Mouse (Mus musculus) brown adipose tissue, adult 24 weeks (tissue): ENCODE data around the gene Simc1. TPM values are rescaled to one million over a fixed set of nuclear protein-coding genes. Genes with fewer than 3 reads are reported as not detected.
"Not testable (repeated sequence)": the region's sequence is repeated elsewhere in the genome, so short reads cannot be mapped to it uniquely, and the experiment has no call there.

Experiments
- H3K27ac ChIP-seq: fragments of 200-500 bp; replicated peaks from 2 replicates; pipeline ENCODE4 v1.5.1; 2012; ENCODE audit warnings: low read depth, mild to moderate bottlenecking, low read length
- H3K4me1 ChIP-seq: fragments of 200-500 bp; 2 replicates; pipeline ENCODE4 v1.6.1; 2012; ENCODE audit warnings: low read length, mixed read lengths; ENCODE audit not compliant: control insufficient read depth, insufficient read depth, insufficient read length
- H3K4me3 ChIP-seq: fragments of 200-500 bp; 2 replicates; pipeline ENCODE4 v1.5.1; 2012; ENCODE audit warnings: low read depth, mild to moderate bottlenecking, low read length, moderate library complexity; ENCODE audit not compliant: insufficient read depth
- polyA plus RNA-seq: library from polyadenylated mRNA; stranded (reverse); fragments of >200 nt; gene quantifications from 2 replicates; pipeline ENCODE4 v1.2.4, GENCODE M21; 2012; ENCODE audit not compliant: missing spikeins, insufficient read depth, insufficient read length

Simc1 gene
- polyA plus RNA-seq: 2.6 TPM in 2 replicates

DNA sequence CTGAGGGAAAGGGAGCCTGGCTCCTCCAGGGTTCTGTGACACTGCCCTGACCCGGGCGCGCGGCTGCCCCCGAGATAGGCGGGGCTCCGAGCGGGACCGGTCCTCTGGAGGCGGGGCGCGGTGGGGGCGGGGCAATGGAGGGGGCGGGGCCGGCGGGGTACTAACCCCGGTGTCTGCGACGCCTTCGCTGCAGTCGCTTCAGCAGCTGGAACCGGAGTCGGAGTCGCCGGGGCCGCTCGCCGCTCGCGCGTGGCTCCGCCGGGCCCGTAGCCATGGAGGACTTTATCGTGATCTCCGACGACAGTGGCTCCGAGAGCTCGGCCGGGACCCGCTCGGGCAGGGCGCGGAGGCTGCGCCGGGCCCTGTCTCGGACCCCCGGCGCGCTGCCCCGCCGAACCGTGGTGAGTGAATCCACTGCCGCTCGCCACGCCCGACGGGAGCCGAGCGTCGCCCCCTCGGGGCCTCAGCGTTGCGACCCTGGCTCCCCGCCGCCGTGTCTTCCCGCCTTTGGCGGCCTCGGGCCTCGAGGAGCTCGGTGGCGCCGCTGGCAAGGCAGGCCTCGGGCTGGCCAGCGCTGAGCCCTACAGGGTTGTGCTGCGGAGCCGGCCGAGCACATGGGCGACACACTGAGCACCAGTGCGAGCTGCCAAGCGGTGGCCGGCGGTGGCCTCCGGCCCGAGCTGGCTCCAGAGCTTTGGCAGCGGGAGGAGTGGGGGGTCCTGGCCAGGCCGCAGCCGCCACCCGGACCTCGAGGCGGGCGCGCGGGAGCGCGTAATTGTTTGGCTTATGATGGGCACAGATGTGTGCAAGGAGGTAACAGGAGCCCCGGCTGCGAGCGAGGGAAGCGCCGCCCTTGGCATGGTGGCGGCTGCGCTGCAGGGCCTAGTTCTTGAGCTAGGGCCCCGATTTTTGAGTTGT is at the start of gene Simc1:
Gene Simc1, plus strand, starts transcription at position 176 of the 918 bp plus-strand sequence.
- Histone ChIP-seq H3K4me1 (0 out of 2 replicates have a peak, but pooled peaks cover 2% of the 10 kb centered on the region), H3K27ac (no peak within 1 kb of the TSS), H3K4me3 (peak within 1 kb of the TSS; percentile 71)

- no peaks in the 10 kb centered on the region for H3K4me1 ChIP-seq
- H3K27ac ChIP-seq: no peak overlapping the region
- H3K4me3 ChIP-seq: no peak overlapping the region
These were observed 46.5 kb upstream of the Simc1 start for GRCm38 (mm10) chr13:54457062-54457461.

DNA sequence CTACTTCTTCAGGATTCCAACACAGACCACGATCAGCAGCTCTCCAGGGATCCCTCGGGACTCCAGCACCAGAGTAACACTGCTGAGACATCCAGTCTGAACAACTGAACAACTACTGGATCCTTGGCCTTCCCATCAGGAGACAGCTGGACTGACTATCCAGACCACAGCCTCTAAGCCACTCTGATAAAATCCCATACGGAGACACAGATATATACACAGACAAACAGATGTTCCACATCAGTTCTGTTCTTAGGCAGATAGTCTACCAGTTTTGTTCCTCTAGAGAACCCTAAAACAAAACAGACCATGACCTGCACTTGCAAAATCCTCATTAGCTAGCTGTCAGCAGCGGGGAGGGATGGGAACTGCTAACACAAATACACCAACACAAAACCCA is 44.3 kb upstream of the Simc1 start:
- no peaks in the 10 kb centered on the region for H3K4me1 ChIP-seq
- H3K27ac ChIP-seq: no peak overlapping the region
- no peak overlapping the region for H3K4me3 ChIP-seq

- Histone ChIP-seq H3K4me1 (peaks cover 7% of the 10 kb centered on the region), H3K27ac (0 out of 2 replicates have a peak within 1 kb of the TSS, but pooled peaks have one; percentile 13), H3K4me3 (peak within 1 kb of the TSS; percentile 88)
These were observed 35.2 kb upstream of the Simc1 start, which contains the start of gene Thoc3 for GRCm38 (mm10) chr13:54468098-54469011. Gene Thoc3 (minus strand): TSS chr13:54468849.

DNA sequence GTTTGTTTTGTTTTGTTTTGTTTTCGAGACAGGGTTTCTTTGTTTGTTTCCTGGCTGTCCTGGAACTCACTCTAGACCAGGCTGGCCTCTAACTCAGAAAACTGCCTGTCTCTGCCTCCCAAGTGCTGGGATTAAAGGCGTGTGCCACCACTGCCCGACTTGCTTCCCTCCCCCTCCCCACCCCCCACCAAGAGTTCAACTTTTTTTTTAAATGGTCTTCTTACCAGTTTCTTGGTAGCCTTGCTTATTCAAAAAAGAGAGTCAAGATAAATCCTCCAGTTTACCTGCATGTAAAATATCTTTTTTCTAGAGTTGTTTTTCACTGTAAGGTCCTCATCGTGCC is 34.6 kb upstream of the Simc1 start:
- H3K27ac ChIP-seq: 0 out of 2 replicates have a peak overlapping the region, but pooled peaks have one; percentile 13
- peak overlapping the region; percentile 88; the same call in 1 of the 2 replicates for H3K4me3 ChIP-seq
- H3K4me1 ChIP-seq: peaks cover 7% of the 10 kb centered on the region

- no peak overlapping the region for H3K27ac ChIP-seq
- H3K4me1 ChIP-seq: peaks cover 7% of the 10 kb centered on the region
- no peak overlapping the region for H3K4me3 ChIP-seq
These were observed 31.6 kb upstream of the Simc1 start for GRCm38 (mm10) chr13:54471967-54472366.

DNA sequence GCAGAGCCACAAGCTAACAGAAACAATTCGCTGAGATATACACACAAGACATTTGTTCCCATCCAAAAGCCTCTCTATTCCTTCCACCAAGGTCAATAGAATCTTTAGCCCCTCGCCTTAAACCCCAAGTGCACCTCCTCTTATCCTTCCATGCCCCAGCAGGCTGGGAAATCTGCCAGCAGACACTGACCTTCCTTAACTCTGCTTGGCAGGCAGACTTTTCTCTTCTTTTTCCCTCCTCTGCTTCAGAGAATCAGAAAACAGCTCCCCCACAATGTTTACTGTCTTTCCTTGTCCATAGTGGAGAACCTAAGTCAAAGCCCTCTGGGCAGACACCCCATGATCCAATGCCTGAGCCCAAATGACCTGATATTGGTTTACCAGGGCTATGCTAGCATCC is 28.6 kb upstream of the Simc1 start:
- H3K4me3 ChIP-seq: no peak overlapping the region
- no peaks in the 10 kb centered on the region for H3K4me1 ChIP-seq
- H3K27ac ChIP-seq: no peak overlapping the region

GRCm38 (mm10) chr13:54475702-54476101 is 27.9 kb upstream of the Simc1 start:
- Histone ChIP-seq H3K27ac (no peak overlapping the region), H3K4me1 (no peaks in the 10 kb centered on the region), H3K4me3 (no peak overlapping the region)

GRCm38 (mm10) chr13:54479286-54479685 is 24.3 kb upstream of the Simc1 start:
- Histone ChIP-seq H3K27ac (no peak overlapping the region), H3K4me3 (no peak overlapping the region), H3K4me1 (no peaks in the 10 kb centered on the region)

DNA sequence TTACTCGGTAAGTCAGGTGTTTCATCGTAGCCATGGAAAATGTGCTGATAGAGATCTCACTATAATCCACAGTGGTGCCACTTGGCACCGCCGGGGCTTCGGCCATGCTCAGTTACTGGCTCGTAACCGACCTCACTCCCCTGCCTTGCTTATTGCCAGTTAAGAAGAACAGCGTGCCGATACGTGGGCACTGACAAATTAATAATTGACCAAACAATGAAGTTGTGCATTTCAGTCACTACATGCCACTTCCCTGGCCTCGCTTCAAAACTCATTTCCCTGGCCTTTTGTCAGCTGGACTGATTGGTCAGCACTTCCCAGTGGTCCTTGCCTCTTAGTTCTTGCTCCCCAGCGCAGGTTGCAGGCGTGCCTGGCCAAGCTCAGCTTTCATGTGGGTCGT is 22.1 kb upstream of the Simc1 start:
- no peak overlapping the region for H3K4me3 ChIP-seq
- no peak overlapping the region for H3K27ac ChIP-seq
- no peaks in the 10 kb centered on the region for H3K4me1 ChIP-seq

GRCm38 (mm10) chr13:54490411-54490810 is 13.2 kb upstream of the Simc1 start:
- Histone ChIP-seq H3K4me1 (no peaks in the 10 kb centered on the region), H3K4me3 (no peak overlapping the region), H3K27ac (no peak overlapping the region)

DNA sequence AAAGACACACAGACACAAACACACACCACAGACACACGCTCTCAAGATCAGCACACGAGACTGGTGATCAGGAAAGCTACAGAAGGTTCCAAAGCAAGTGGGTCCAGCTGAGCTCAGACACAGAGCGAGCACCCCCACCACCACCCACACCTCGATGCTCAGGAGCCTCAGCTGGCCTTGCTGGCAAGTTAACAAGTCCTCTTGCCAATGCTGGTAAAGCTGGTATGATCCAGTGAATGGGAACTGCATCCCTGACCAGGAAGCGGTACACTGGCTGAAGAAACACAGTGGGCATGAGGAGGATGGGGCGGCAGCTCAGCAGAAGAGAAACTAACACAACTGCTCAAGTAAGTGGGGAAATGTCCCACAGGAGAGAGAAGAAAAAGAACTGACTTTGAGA is 12.2 kb upstream of the Simc1 start:
- Histone ChIP-seq H3K27ac (no peak overlapping the region), H3K4me3 (no peak overlapping the region), H3K4me1 (no peaks in the 10 kb centered on the region)

GRCm38 (mm10) chr13:54499551-54499950 is 4.0 kb upstream of the Simc1 start:
- not testable (repeated sequence) for H3K4me3 ChIP-seq, H3K4me1 ChIP-seq, H3K27ac ChIP-seq

GRCm38 (mm10) chr13:54501352-54501751 is 2.2 kb upstream of the Simc1 start:
- H3K27ac ChIP-seq: no peak overlapping the region
- 0 out of 2 replicates have a peak, but pooled peaks cover 2% of the 10 kb centered on the region for H3K4me1 ChIP-seq
- H3K4me3 ChIP-seq: no peak overlapping the region
